Mouse (Mus musculus) hindbrain, embryonic 10.5 days (tissue): ENCODE results near the gene Tmbim6. TPM values are rescaled to one million over a fixed set of nuclear protein-coding genes. Genes with fewer than 3 reads are reported as not detected.

Source experiments
- DNase-seq: peaks from one replicate; pipeline ENCODE4 v3.0.0-alpha.2; 2017; ENCODE audit warnings: low spot score
- H3K27ac ChIP-seq: fragments of 300-500 bp; sonication (generic); 2 replicates; pipeline ENCODE4 v1.5.1; 2016; ENCODE audit warnings: mild to moderate bottlenecking, moderate library complexity
- H3K27me3 ChIP-seq: fragments of 300-500 bp; sonication (generic); 2 replicates; pipeline ENCODE4 v1.6.1; 2016; ENCODE audit warnings: mild to moderate bottlenecking; ENCODE audit not compliant: poor library complexity, insufficient read depth, severe bottlenecking
- H3K36me3 ChIP-seq: fragments of 300-500 bp; sonication (generic); 2 replicates; pipeline ENCODE4 v1.6.1; 2016; ENCODE audit warnings: mild to moderate bottlenecking, moderate library complexity
- H3K4me1 ChIP-seq: fragments of 300-500 bp; sonication (generic); replicated peaks from 2 replicates; pipeline ENCODE4 v1.6.1; 2016; ENCODE audit warnings: mild to moderate bottlenecking
- H3K4me3 ChIP-seq: fragments of 300-500 bp; sonication (generic); 2 replicates; pipeline ENCODE4 v1.5.1; 2016; ENCODE audit warnings: mild to moderate bottlenecking, moderate library complexity
- H3K9me3 ChIP-seq: fragments of 300-500 bp; sonication (generic); 2 replicates; pipeline ENCODE4 v1.6.1; 2016; ENCODE audit warnings: mild to moderate bottlenecking, moderate library complexity
- WGBS: fragments of 180-500 bp; shearing (Covaris S2); methylation state at CpG from one replicate; pipeline ENCODE4 v1.1.7; 2016; 5-methylcytosine and 5-hydroxymethylcytosine counted together
- polyA plus RNA-seq: library from polyadenylated mRNA; unstranded; fragments of >200 nt; fragmentation: Nextera tagmentation; extraction: Ambion mirVana; gene quantifications from 2 replicates; pipeline ENCODE4 v1.2.1, GENCODE M21; 2016

Tmbim6 gene
- polyA plus RNA-seq: 283 and 284 TPM in 2 replicates

DNA sequence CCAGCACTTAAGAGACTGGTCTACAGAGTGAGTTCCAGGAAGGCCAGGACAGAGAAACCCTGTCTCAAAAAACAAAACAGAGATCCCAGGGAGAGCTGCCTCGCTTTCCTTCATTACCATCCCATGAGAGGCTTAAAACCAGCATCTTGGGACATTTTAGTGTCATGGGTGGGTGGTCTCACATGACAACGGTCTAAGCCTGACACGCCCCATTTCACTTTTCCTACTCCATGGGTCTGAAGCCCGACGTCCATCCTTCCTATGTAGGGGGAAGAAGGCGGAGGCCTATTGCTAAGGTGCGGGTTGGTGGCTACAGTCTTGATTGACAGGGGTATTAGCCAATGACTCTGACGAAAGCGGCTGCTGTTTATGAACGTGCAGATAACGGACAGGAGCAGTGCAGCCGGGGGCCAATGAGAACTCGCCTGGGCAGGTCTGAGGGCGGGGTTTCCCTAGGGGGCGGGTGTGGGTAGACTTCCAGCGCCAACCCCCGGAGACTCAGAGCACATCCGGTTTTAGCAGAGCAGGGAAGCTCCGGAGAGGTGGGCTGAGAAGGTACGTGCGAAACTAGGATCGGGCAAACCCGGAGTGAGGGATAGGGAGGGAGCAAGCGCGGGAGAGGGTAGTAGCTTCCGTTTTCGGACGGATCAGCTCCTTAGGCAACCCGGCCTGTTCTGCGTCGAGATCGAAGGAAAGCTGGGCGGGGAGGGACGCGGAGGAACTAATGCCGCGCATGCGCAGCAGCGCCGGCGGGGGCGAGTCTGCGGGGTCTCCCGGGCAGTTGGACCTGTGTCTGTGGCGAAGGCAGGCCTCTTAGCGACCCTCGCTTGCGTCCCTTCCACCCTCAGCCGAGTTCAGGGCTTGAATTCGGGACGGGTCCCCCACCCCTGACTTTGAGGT lies at the start of gene Tmbim6:
TSS of gene Tmbim6 (plus strand) at position 397 of the 900 bp plus-strand sequence.
- peaks cover 49% of the 10 kb centered on the region for H3K4me1 ChIP-seq
- WGBS: under 1% methylated on average over 51 of the region's 51 CpGs

GRCm38 (mm10) chr15:99343414-99344147 lies 49.1 kb upstream of the Tmbim6 start:
- Histone ChIP-seq H3K27me3 (no peaks in the 10 kb centered on the region), H3K36me3 (no peaks in the 10 kb centered on the region), H3K27ac (peak overlapping the region; percentile 73), H3K4me1 (peaks cover 60% of the 10 kb centered on the region), H3K4me3 (no peak overlapping the region), H3K9me3 (no peaks in the 10 kb centered on the region)
- WGBS: 64% methylated on average over 5 of the region's 5 CpGs
- DNase-seq: no peak

More for the DNA sequence above, at the start of gene Tmbim6:
- Histone ChIP-seq H3K9me3 (no peaks in the 10 kb centered on the region), H3K27ac (peak within 1 kb of the TSS; percentile 95), H3K36me3 (no peaks in the 10 kb centered on the region), H3K4me3 (peak within 1 kb of the TSS; percentile 76), H3K27me3 (no peaks in the 10 kb centered on the region)
- peak; percentile 99 for DNase-seq

GRCm38 (mm10) chr15:99344148-99344870 lies 48.4 kb upstream of the Tmbim6 start:
- peak overlapping the region; percentile 73 for H3K27ac ChIP-seq
- no peak overlapping the region for H3K4me3 ChIP-seq
- no peaks in the 10 kb centered on the region for H3K36me3 ChIP-seq
- no peak for DNase-seq
- peaks cover 55% of the 10 kb centered on the region for H3K4me1 ChIP-seq
- WGBS: 72% methylated on average over 8 of the region's 8 CpGs
- H3K27me3 ChIP-seq: no peaks in the 10 kb centered on the region
- no peaks in the 10 kb centered on the region for H3K9me3 ChIP-seq

DNA sequence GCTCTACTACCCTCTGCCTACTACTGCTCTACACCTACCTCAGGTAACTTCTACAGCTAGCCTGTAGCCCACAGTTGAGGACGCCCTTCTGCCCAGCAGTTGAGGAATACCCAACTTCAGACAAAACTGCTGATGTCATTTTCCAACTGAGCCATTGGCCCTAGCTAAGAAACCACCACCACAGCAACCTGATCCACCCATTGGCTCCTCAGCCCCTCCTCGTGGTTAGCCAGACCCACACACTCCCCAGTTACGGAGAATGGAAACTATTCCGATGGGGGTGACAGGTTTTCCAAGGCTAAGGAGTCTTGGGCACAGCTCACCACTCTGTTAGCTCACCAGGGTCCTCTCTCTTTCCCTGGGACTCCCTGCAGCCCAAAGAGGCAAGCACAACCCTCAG lies 47.7 kb upstream of the Tmbim6 start:
- no peak overlapping the region for H3K27ac ChIP-seq
- 80% methylated on average over 4 of the region's 4 CpGs for WGBS
- no peaks in the 10 kb centered on the region for H3K9me3 ChIP-seq
- H3K27me3 ChIP-seq: no peaks in the 10 kb centered on the region
- peaks cover 48% of the 10 kb centered on the region for H3K4me1 ChIP-seq
- no peak overlapping the region for H3K4me3 ChIP-seq
- no peaks in the 10 kb centered on the region for H3K36me3 ChIP-seq
- no peak for DNase-seq

GRCm38 (mm10) chr15:99351610-99352009 lies 41.1 kb upstream of the Tmbim6 start:
- no peaks in the 10 kb centered on the region for H3K9me3 ChIP-seq
- DNase-seq: no peak
- H3K4me1 ChIP-seq: peaks cover 9% of the 10 kb centered on the region
- 81% methylated on average over 6 of the region's 6 CpGs for WGBS
- no peaks in the 10 kb centered on the region for H3K36me3 ChIP-seq
- H3K27me3 ChIP-seq: no peaks in the 10 kb centered on the region
- H3K27ac ChIP-seq: no peak overlapping the region
- no peak overlapping the region for H3K4me3 ChIP-seq

- Histone ChIP-seq H3K9me3 (no peaks in the 10 kb centered on the region), H3K27ac (no peak overlapping the region), H3K4me1 (0 out of 2 replicates have a peak, but pooled peaks cover 5% of the 10 kb centered on the region), H3K36me3 (no peaks in the 10 kb centered on the region), H3K27me3 (no peaks in the 10 kb centered on the region), H3K4me3 (no peak overlapping the region)
- WGBS: 85% methylated on average over 5 of the region's 5 CpGs
- DNase-seq: no peak
Observed at GRCm38 (mm10) chr15:99352306-99352705, 40.4 kb upstream of the Tmbim6 start.

DNA sequence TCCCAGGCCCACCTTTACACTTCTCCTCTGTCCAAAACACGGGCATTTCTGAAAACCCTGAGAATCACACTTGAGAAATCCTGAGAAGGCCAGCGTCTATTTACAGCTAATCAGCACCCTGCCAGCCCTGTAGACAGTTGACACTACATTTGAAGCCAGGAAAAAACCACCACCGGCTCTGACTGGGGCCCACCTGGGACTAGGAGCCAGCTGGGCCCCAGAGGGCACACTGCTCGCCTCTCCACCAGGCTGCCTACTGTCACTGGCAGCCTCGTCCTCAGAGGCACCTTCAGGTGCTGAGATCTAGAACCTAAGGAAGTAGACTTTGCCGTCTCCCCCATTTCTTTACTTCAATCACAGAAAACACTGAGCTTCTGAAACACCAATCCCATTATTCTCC lies 37.0 kb upstream of the Tmbim6 start:
- H3K4me1 ChIP-seq: 0 out of 2 replicates have a peak, but pooled peaks cover 5% of the 10 kb centered on the region
- no peaks in the 10 kb centered on the region for H3K36me3 ChIP-seq
- DNase-seq: no peak
- H3K27me3 ChIP-seq: no peaks in the 10 kb centered on the region
- H3K27ac ChIP-seq: no peak overlapping the region
- 79% methylated on average over 6 of the region's 6 CpGs for WGBS
- H3K4me3 ChIP-seq: no peak overlapping the region
- H3K9me3 ChIP-seq: no peaks in the 10 kb centered on the region

DNA sequence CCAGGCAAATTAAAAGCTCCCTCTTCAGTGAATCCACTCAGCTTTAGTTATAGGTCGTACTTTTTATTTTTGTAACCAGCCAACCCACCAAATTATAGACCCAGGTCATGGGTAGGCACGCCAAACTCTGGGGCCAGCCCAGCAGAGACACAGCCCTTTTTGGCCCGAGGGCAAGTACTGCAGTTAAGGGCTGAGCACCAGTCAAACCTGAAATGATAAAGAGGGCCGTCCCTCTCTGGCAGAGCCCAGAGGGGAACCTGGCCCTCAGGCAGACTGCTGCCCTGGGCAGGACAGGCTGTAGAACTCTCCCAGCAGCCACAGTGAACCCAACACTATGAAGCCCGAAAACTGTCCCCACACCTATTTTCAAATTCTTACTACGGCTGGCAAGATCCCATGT lies 36.2 kb upstream of the Tmbim6 start:
- Histone ChIP-seq H3K27ac (no peak overlapping the region), H3K9me3 (no peaks in the 10 kb centered on the region), H3K4me3 (no peak overlapping the region), H3K36me3 (no peaks in the 10 kb centered on the region), H3K27me3 (no peaks in the 10 kb centered on the region), H3K4me1 (0 out of 2 replicates have a peak, but pooled peaks cover 5% of the 10 kb centered on the region)
- DNase-seq: no peak
- 89% methylated on average over 6 of the region's 6 CpGs for WGBS

DNA sequence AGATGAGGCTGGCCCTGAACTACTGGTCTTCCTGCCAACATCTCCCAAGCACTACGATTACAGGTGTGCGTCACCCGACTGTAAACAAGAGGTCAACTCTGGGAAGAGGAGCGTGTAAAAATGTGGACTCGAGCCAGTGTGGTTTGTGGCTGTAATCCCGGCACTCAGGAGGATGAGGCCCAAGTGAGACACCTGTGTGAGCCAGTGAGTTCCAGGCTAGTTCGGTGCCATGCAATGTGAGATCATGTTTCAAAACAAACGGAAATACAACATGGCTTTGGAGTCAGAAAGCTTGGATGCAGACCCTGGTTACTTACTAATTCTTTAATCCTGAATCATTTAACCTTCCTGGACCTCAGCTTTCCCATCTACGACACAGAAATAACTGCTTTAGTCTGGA lies 33.7 kb upstream of the Tmbim6 start:
- DNase-seq: no peak
- no peaks in the 10 kb centered on the region for H3K36me3 ChIP-seq
- no peak overlapping the region for H3K27ac ChIP-seq
- H3K9me3 ChIP-seq: no peaks in the 10 kb centered on the region
- H3K27me3 ChIP-seq: no peaks in the 10 kb centered on the region
- WGBS: 92% methylated on average over 9 of the region's 9 CpGs
- H3K4me1 ChIP-seq: peaks cover 6% of the 10 kb centered on the region; the same call in 1 of the 2 replicates
- H3K4me3 ChIP-seq: no peak overlapping the region

- Histone ChIP-seq H3K4me3 (no peak overlapping the region), H3K4me1 (peaks cover 21% of the 10 kb centered on the region), H3K9me3 (no peaks in the 10 kb centered on the region), H3K36me3 (no peaks in the 10 kb centered on the region), H3K27ac (no peak overlapping the region), H3K27me3 (0 out of 2 replicates have a peak, but pooled peaks cover 5% of the 10 kb centered on the region)
- WGBS: 74% methylated on average over 7 of the region's 7 CpGs
- no peak for DNase-seq
Observed at GRCm38 (mm10) chr15:99364022-99364530, 28.6 kb upstream of the Tmbim6 start.

GRCm38 (mm10) chr15:99364921-99365320 lies 27.8 kb upstream of the Tmbim6 start:
- no peak for DNase-seq
- peaks cover 30% of the 10 kb centered on the region for H3K4me1 ChIP-seq
- H3K27me3 ChIP-seq: 0 out of 2 replicates have a peak, but pooled peaks cover 5% of the 10 kb centered on the region
- H3K27ac ChIP-seq: no peak overlapping the region
- WGBS: 78% methylated on average over 8 of the region's 8 CpGs
- H3K36me3 ChIP-seq: no peaks in the 10 kb centered on the region
- H3K9me3 ChIP-seq: no peaks in the 10 kb centered on the region
- H3K4me3 ChIP-seq: no peak overlapping the region

GRCm38 (mm10) chr15:99368583-99369266 lies 24.0 kb upstream of the Tmbim6 start:
- no peaks in the 10 kb centered on the region for H3K9me3 ChIP-seq
- peak overlapping the region; percentile 83 for H3K4me3 ChIP-seq
- DNase-seq: no peak
- H3K27me3 ChIP-seq: peaks cover 19% of the 10 kb centered on the region
- H3K27ac ChIP-seq: no peak overlapping the region
- H3K36me3 ChIP-seq: no peaks in the 10 kb centered on the region
- peaks cover 38% of the 10 kb centered on the region for H3K4me1 ChIP-seq
- 74% methylated on average over 4 of the region's 4 CpGs for WGBS
